Mouse (Mus musculus) limb, embryonic 10.5 days (tissue): ENCODE measurements around the gene 5730596B20Rik. TPM values are rescaled to one million over a fixed set of nuclear protein-coding genes. Genes with fewer than 3 reads are reported as not detected.

Experiments
- DNase-seq: peaks from one replicate; pipeline ENCODE4 v3.0.0-alpha.2; 2017; ENCODE audit warnings: low spot score
- H3K27ac ChIP-seq: fragments of 300-500 bp; sonication (generic); 2 replicates; pipeline ENCODE4 v1.5.1; 2016; ENCODE audit warnings: mild to moderate bottlenecking
- H3K27me3 ChIP-seq: fragments of 300-500 bp; sonication (generic); 2 replicates; pipeline ENCODE4 v1.6.1; 2016; ENCODE audit warnings: low read depth, mild to moderate bottlenecking; ENCODE audit not compliant: poor library complexity, severe bottlenecking
- H3K36me3 ChIP-seq: fragments of 300-500 bp; sonication (generic); 2 replicates; pipeline ENCODE4 v1.6.1; 2016; ENCODE audit warnings: mild to moderate bottlenecking, moderate library complexity
- H3K4me1 ChIP-seq: fragments of 300-500 bp; sonication (generic); 2 replicates; pipeline ENCODE4 v1.6.1; 2016
- H3K4me3 ChIP-seq: fragments of 300-500 bp; sonication (generic); 2 replicates; pipeline ENCODE4 v1.5.1; 2016; ENCODE audit warnings: mild to moderate bottlenecking, moderate library complexity
- H3K9me3 ChIP-seq: fragments of 300-500 bp; sonication (generic); replicated peaks from 2 replicates; pipeline ENCODE4 v1.6.1; 2016; ENCODE audit warnings: mild to moderate bottlenecking
- WGBS: fragments of 180-500 bp; shearing (Covaris S2); methylation state at CpG from one replicate; pipeline ENCODE4 v1.1.7; 2016; 5-methylcytosine and 5-hydroxymethylcytosine counted together
- polyA plus RNA-seq: library from polyadenylated mRNA; unstranded; fragments of >200 nt; fragmentation: Nextera tagmentation; extraction: Ambion mirVana; gene quantifications from 2 replicates; pipeline ENCODE4 v1.2.1, GENCODE M21; 2016

5730596B20Rik gene
- polyA plus RNA-seq, 1 experiment from 2014 or later = 1.3 TPM

DNA sequence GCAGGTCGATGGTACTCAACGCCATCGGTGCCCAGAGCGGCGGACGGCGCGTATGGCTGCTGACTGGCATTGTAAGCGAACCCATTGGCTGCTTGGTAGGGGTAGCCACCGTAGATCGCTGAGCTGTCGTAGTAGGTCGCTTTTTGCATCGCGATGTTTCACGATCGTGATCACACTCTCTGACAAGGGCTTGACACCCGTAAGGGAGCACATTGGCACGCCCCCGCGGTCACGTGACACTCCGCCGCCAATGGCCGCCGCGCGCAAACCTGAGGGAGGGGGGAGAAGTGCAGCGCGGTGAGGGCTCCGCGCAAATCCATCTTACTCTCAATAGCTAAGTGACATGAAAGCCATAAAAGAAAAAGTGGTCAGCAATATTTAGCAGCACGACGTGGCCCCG lies 4.8 kb upstream of the 5730596B20Rik start:
- under 1% methylated on average over 35 of the region's 35 CpGs for WGBS
- peak; percentile 97 for DNase-seq
- peak overlapping the region; percentile 81 for H3K27ac ChIP-seq
- peaks cover 77% of the 10 kb centered on the region for H3K27me3 ChIP-seq
- peaks cover 21% of the 10 kb centered on the region for H3K36me3 ChIP-seq
- peaks cover 98% of the 10 kb centered on the region for H3K4me1 ChIP-seq
- H3K4me3 ChIP-seq = peak overlapping the region; percentile 47
- H3K9me3 ChIP-seq = no peaks in the 10 kb centered on the region

DNA sequence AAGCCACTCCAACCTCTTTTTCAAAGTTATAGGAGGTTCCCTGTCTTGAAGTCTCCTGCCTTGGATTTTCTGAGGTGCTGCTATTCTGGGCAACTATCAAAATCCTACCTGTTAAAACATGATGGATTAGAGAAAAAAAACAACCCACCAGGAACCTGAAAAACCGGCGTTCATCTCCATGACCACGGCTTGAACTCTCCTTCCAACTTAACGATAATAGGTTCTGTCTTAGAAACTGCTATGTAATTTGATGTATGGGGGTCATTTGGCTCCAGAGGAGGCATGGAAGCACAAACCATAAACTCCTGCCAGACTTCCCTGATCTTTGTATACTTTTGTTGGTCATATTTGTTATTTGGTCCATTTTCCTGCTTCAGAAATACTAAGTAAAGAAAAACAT lies 3.6 kb upstream of the 5730596B20Rik start:
- peaks cover 98% of the 10 kb centered on the region for H3K4me1 ChIP-seq
- H3K9me3 ChIP-seq = no peaks in the 10 kb centered on the region
- peak; percentile 39 for DNase-seq
- peaks cover 77% of the 10 kb centered on the region for H3K27me3 ChIP-seq
- 0% methylated on average over 4 of the region's 4 CpGs for WGBS
- H3K27ac ChIP-seq = peak overlapping the region; percentile 81; the same call in 1 of the 2 replicates
- peaks cover 20% of the 10 kb centered on the region for H3K36me3 ChIP-seq
- peak overlapping the region; percentile 47; the same call in 1 of the 2 replicates for H3K4me3 ChIP-seq

GRCm38 (mm10) chr6:52174968-52175751 lies 2.1 kb upstream of the 5730596B20Rik start:
- Histone ChIP-seq H3K27ac (peak overlapping the region; percentile 90), H3K27me3 (peaks cover 85% of the 10 kb centered on the region), H3K4me1 (peaks cover 100% of the 10 kb centered on the region), H3K9me3 (no peaks in the 10 kb centered on the region), H3K36me3 (peaks cover 13% of the 10 kb centered on the region), H3K4me3 (peak overlapping the region; percentile 65)
- 1% methylated on average over 40 of the region's 41 CpGs for WGBS
- DNase-seq = peak; percentile 76

DNA sequence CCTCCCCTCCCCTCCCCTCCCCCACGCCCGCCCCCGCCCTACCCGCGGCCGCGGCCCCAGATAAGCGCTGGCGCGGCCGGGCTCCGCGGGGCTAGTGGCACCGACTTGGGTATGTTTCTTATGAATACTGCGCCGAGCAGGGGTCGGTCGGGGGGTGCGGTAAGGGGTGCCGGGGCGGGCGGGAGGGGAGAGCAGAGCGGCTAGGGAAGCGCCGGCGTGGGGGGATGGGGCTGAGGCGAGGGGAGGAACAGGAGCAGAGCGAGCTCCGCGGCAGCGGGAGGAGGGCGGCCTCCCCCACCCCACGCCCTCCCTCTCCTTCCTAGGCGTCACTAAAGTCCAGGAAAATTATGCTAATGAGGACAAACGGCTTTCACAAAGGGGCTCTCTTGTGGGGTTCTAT lies 1.4 kb upstream of the 5730596B20Rik start:
- peak; percentile 73 for DNase-seq
- peak overlapping the region; percentile 65 for H3K4me3 ChIP-seq
- peaks cover 100% of the 10 kb centered on the region for H3K4me1 ChIP-seq
- H3K27me3 ChIP-seq = peaks cover 85% of the 10 kb centered on the region
- WGBS = 2% methylated on average over 20 of the region's 35 CpGs
- peaks cover 8% of the 10 kb centered on the region for H3K36me3 ChIP-seq
- peak overlapping the region; percentile 90 for H3K27ac ChIP-seq
- H3K9me3 ChIP-seq = no peaks in the 10 kb centered on the region

DNA sequence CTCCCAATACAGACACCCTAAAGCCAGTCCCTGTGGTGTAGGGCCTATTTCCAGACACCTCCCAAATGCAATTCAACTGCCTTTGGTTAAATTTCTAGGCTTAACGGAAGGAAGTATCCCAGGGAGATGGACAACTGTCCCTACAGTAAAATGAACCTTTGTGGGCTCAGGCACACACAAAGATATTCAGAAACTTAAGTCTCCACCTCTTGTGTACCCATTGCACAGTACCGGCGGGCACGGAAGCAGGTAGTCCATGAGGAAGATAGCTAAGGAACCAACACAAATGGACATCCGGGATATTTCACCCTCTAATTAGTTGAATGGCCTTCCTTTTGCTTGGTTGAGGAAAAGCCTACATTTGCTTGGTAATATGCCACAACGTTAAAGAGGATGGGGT lies 907 bp upstream of the 5730596B20Rik start:
- Histone ChIP-seq H3K27me3 (peaks cover 85% of the 10 kb centered on the region), H3K9me3 (no peaks in the 10 kb centered on the region), H3K36me3 (peaks cover 13% of the 10 kb centered on the region), H3K4me1 (peaks cover 100% of the 10 kb centered on the region), H3K27ac (peak overlapping the region; percentile 90), H3K4me3 (peak overlapping the region; percentile 65)
- WGBS = 1% methylated on average over 6 of the region's 6 CpGs
- DNase-seq = peak; percentile 54

DNA sequence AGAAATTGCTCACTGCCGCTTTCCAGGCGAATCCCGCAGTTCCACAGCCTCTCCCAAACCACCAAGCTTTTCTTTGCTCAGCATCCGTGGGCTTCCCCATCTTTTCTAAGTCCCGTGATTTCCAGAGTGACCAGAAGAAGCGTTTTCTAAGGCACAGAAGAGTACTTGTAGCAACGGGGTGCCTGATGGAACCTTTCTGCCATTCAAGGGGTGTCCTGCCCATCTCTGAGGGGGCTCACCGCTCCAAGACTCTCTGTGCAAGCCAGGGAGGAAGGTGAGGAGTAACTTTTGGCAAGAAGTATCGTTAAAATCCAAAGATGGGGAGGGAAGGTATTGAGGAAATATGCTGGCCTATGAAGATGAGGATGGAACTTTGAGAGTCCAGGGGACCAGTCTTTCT lies 508 bp downstream of the 5730596B20Rik start:
- WGBS = 1% methylated on average over 9 of the region's 9 CpGs
- Histone ChIP-seq H3K4me3 (peak overlapping the region; percentile 65), H3K27ac (peak overlapping the region; percentile 90), H3K4me1 (peaks cover 100% of the 10 kb centered on the region), H3K36me3 (peaks cover 16% of the 10 kb centered on the region), H3K27me3 (peaks cover 84% of the 10 kb centered on the region), H3K9me3 (no peaks in the 10 kb centered on the region)
- DNase-seq = peak; percentile 55

DNA sequence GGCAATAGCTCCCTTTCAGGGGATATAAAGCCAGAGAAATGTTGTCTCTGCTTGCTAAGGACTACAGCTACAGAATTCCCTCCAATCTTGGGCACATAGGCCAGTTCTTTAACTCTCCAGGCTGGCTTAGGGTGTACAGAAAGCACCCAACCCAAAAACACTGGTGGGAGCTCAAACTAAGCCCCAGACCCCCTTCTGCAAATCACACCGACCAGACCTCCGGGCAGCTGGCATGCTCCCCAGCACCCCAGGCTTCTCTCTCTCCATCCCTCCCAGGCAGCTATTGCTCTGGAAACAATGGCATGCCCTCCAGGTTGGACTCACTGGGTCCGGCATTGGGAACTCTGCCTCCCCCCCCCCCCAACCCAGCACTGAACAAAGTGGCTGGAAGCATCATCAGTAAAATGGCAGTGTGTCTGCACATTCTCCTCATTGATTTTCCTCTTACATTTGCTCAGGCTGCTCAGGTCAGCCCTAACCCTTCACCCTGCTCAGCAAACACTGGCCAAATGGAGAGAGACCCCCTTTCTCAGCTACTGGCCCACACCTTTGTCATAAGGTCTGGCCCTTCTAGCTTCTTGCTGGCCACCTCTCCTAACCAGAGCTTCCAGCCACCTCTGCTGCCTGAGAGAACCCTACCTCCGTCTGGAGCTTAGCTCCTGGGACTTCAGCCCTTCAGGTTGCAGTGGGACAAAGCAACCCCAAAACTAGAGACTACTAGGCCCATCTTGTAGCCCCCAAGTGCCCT lies 1.8 kb downstream of the 5730596B20Rik start:
- Histone ChIP-seq H3K27ac (peak overlapping the region; percentile 90), H3K36me3 (peaks cover 20% of the 10 kb centered on the region), H3K4me3 (peak overlapping the region; percentile 65), H3K9me3 (no peaks in the 10 kb centered on the region), H3K4me1 (peaks cover 100% of the 10 kb centered on the region), H3K27me3 (peaks cover 86% of the 10 kb centered on the region)
- 6% methylated on average over 4 of the region's 4 CpGs for WGBS
- peak; percentile 51 for DNase-seq

GRCm38 (mm10) chr6:52179690-52180089 lies 2.4 kb downstream of the 5730596B20Rik start:
- DNase-seq = no peak
- WGBS = 2% methylated on average over 10 of the region's 10 CpGs
- Histone ChIP-seq H3K27me3 (peaks cover 89% of the 10 kb centered on the region), H3K36me3 (peaks cover 20% of the 10 kb centered on the region), H3K27ac (peak overlapping the region; percentile 90), H3K9me3 (no peaks in the 10 kb centered on the region), H3K4me1 (peaks cover 100% of the 10 kb centered on the region), H3K4me3 (peak overlapping the region; percentile 65)

- peak overlapping the region; percentile 90 for H3K27ac ChIP-seq
- no peak for DNase-seq
- peak overlapping the region; percentile 65 for H3K4me3 ChIP-seq
- peaks cover 20% of the 10 kb centered on the region for H3K36me3 ChIP-seq
- WGBS = 4% methylated on average over 11 of the region's 11 CpGs
- no peaks in the 10 kb centered on the region for H3K9me3 ChIP-seq
- peaks cover 100% of the 10 kb centered on the region for H3K4me1 ChIP-seq
- peaks cover 86% of the 10 kb centered on the region for H3K27me3 ChIP-seq
Measured at GRCm38 (mm10) chr6:52180213-52180710, 3.0 kb downstream of the 5730596B20Rik start.

- Histone ChIP-seq H3K36me3 (peaks cover 20% of the 10 kb centered on the region), H3K4me3 (peak overlapping the region; percentile 65; the same call in 1 of the 2 replicates), H3K4me1 (peaks cover 100% of the 10 kb centered on the region), H3K27ac (peak overlapping the region; percentile 90; the same call in 1 of the 2 replicates), H3K27me3 (peaks cover 82% of the 10 kb centered on the region), H3K9me3 (no peaks in the 10 kb centered on the region)
- DNase-seq = no peak
- 8% methylated on average over 3 of the region's 3 CpGs for WGBS
Measured at GRCm38 (mm10) chr6:52180726-52181125, 3.4 kb downstream of the 5730596B20Rik start.

DNA sequence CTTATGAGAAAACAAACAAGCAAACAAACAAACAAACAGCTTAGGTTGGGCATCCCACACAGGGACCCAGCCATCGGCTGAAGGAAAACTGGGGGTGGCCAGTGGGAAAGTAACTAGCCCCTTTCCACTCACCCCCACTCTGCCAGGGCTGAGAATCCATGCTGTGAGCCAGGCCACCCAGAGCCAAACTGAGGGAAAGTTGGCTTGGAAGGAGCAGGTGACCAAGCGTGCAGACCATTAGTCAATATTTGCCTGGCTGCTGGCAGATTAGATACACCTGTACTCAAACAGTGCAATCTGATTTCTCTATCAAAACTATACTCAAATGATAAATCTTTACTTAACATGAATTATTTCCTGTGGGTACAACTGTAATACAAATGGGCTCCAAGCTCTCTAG lies 4.7 kb downstream of the 5730596B20Rik start:
- Histone ChIP-seq H3K4me1 (peaks cover 100% of the 10 kb centered on the region), H3K9me3 (no peaks in the 10 kb centered on the region), H3K4me3 (no peak overlapping the region), H3K27me3 (peaks cover 86% of the 10 kb centered on the region), H3K27ac (no peak overlapping the region), H3K36me3 (peaks cover 29% of the 10 kb centered on the region)
- DNase-seq = no peak
- 28% methylated on average over 2 of the region's 2 CpGs for WGBS

GRCm38 (mm10) chr6:52182793-52183192 lies 5.5 kb downstream of the 5730596B20Rik start:
- Histone ChIP-seq H3K9me3 (no peaks in the 10 kb centered on the region), H3K36me3 (peaks cover 32% of the 10 kb centered on the region), H3K4me3 (peak overlapping the region; percentile 3; the same call in 1 of the 2 replicates), H3K27me3 (peaks cover 86% of the 10 kb centered on the region), H3K4me1 (peaks cover 95% of the 10 kb centered on the region), H3K27ac (0 out of 2 replicates have a peak overlapping the region, but pooled peaks have one; percentile 63)
- DNase-seq = no peak
- 8% methylated on average over 1 of the region's 1 CpGs for WGBS
